Mouse (Mus musculus): Measurements from ENCODE around the gene Exosc10.

The Exosc10 gene

DNA sequence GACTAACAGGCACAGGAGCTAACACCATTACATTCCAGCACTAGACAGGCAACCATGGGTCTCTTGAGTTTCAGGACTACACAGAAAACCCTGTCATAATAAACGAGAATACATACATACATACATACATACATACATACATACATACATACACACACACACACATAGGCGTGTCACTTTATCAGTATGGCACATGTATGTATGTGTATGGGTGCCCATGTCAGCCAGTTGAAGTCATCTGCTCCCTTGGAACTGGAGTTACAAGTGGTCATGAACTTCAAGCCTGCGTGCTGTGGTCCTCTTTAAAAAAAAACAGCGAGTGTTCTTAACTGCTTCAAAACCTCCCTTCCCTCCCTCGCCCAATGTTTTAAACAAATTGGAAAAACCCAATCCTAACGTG, 463 bp upstream of the Exosc10 start:
- CTCF ChIA-PET, result interaction anchor here in 1 of 4 experiments (0.6 kb wide), 2 partner anchors 715 to 1513 kb away, joined by 3 to 4 read pairs; no protein-coding TSS in a partner anchor

DNA sequence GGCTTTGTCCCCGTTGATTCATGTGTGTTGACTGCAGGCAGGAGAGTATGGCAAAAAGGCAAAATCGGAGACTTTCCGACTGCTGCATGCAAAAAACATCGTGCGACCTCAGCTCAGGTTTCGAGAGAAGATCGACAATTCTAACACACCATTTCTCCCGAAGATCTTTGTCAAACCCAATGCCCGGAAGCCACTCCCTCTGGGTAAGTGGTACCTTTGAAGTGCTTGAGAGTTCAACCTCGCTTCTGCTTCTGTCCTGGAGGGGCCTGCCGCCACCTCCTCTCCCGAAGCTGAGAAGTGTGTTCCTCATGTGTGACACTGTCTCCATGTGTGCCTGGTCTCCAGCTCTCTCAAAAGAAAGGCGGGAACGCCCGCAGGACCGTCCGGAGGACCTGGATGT, 4.4 kb downstream of the Exosc10 start:
- POLR2A ChIA-PET, result interaction anchor here in 3 of 4 experiments (0.8 to 14.8 kb wide), 26 partner anchors 9 to 114 kb away, joined by 3 to 187 read pairs (median 5); partner anchors contain the start of genes Masp2 (in 2 of the 3), Srm (in 2 of the 3), Tardbp (in 2 of the 3) and Mtor (in 1 of the 3)
- CTCF ChIA-PET, result interaction anchor here in 3 of 4 experiments (0.7 to 3.6 kb wide), 5 partner anchors 37 to 1826 kb away, joined by 3 to 20 read pairs (median 3); no protein-coding TSS in a partner anchor

More for the DNA sequence above, 463 bp upstream of the Exosc10 start:
- POLR2A ChIA-PET, result interaction anchor here (0.6 to 1.9 kb wide), 45 partner anchors 8 to 1171 kb away, joined by 3 to 11 read pairs (median 4); partner anchors contain the start of genes Srm (in 2 of the 4), Angptl7 (in 1 of the 4), Mtor (in 1 of the 4) and Tardbp (in 1 of the 4)

DNA sequence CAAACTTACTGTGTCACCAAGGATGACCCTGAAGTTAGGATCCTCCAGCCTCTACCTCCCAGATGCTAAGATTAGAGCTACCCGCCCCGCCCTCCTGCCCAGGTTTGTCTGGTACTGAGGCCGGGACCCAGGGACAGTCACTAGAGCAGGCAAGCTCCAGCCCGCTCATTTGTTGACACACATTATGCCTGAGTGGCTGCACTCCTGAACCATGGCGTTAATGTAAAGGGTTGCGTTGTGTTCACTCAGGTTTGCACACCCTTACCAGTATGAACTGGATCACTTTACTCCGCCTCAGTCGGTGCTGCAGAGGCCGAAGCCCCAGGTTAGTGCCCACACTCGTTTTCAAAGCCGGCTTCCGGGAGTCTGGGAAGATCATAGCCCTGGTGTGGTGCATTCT, 5.4 kb downstream of the Exosc10 start:
- ChIA-PET CTCF (interaction anchor here in 2 of 4 experiments (0.7 to 3.6 kb wide), 3 partner anchors 40 to 1825 kb away, joined by 3 to 20 read pairs (median 4); no protein-coding TSS in a partner anchor), POLR2A (interaction anchor here in 3 of 4 experiments (0.6 to 14.8 kb wide), 28 partner anchors 8 to 527 kb away, joined by 3 to 187 read pairs (median 4); partner anchors contain the start of genes Masp2 (in 2 of the 3), Srm (in 2 of the 3) and Tardbp (in 1 of the 3))

DNA sequence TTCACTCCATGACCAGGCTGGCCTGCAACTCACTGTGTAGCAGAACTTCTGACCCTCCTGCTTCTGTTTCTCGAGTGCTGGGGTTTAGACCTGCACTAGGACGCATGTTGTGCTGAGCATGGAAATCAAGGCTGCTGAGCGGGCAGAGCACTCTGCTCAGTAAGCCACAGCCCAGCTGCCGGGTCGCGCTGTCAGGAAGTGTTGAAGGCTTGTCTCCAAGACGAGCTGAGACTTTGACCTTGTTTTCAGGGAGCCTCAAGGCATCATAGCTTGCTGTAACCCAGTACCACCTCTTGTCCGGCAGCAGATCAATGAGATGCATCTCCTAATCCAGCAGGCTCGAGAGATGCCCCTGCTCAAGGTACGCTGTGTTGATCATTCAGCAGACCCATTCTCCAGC, 11.9 kb downstream of the Exosc10 start:
- ChIA-PET POLR2A (interaction anchor here in 2 of 4 experiments (0.9 to 14.8 kb wide), 15 partner anchors 9 to 101 kb away, joined by 3 to 187 read pairs (median 5); partner anchors contain the start of genes Srm (in 2 of the 2), Exosc10 (in 1 of the 2), Masp2 (in 1 of the 2) and Tardbp (in 1 of the 2)), CTCF (interaction anchor here in 3 of 4 experiments (0.6 to 1.2 kb wide), 3 partner anchors 9 to 38 kb away, joined by 3 read pairs; no protein-coding TSS in a partner anchor)

DNA sequence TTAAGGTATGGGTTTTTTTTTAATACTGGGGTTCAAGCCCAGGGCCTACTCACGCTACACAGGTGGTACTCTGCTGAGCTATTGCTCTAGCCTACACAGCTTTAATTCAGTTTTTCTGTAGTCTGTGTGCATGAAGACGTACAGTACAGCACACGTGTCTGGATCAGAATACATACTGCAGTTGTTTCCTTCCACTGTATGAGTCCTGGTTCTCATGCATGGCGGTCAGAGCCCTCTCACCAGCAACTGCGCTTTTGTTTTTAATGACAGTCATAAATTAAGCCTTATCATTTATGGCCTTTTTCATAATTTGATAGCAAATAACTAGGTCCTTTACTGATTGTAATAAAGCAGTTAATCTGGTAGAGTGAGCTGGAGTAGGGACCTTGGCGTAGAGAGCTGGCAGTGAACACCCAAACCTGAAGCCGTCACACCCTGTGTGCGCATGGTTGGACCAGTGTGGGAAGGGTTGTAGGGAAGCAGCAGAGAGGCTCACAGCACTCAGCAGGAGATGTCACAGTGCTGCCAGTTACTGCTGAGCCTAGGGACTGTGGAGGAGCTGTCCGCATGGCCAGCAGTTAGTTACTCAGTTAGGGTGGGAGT, 12.6 kb downstream of the Exosc10 start:
- ChIA-PET CTCF (interaction anchor here in 2 of 4 experiments (0.9 to 1.2 kb wide), 2 partner anchors 37 to 70 kb away, joined by 3 read pairs; partner anchors contain the start of gene Angptl7 (in 1 of the 2)), POLR2A (interaction anchor here in 2 of 4 experiments (0.6 to 14.8 kb wide), 19 partner anchors 7 to 422 kb away, joined by 3 to 187 read pairs (median 5); partner anchors contain the start of genes Srm (in 2 of the 2), Exosc10 (in 1 of the 2), Masp2 (in 1 of the 2) and Tardbp (in 1 of the 2))

DNA sequence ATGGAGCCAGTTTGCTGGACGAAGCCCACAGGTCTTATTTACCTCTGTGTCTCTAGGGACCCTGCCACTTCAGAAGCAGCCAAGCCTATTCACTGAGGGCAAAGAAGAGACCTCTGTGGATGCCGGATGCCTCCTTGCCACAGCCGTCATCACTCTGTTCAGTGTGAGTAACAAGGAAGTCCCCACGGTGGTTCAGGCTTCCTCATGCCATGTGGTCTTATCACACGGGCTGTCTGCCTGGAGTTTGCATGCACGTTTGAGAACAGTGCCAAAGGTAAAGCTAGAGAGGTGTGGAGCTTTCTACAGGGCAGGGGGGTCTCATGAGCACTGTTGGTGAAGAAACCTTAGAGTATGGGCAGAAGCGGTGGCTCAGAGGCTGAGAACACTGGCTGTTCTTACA, 15.0 kb downstream of the Exosc10 start:
- ChIA-PET CTCF (interaction anchor here in 1 of 4 experiments (0.6 kb wide), 1 partner anchor 35 kb away, joined by 3 read pairs; no protein-coding TSS in a partner anchor), POLR2A (interaction anchor here in 3 of 4 experiments (0.6 to 14.8 kb wide), 11 partner anchors 10 to 345 kb away, joined by 3 to 187 read pairs (median 6); partner anchors contain the start of genes Exosc10 (in 1 of the 3), Masp2 (in 1 of the 3) and Srm (in 1 of the 3))

DNA sequence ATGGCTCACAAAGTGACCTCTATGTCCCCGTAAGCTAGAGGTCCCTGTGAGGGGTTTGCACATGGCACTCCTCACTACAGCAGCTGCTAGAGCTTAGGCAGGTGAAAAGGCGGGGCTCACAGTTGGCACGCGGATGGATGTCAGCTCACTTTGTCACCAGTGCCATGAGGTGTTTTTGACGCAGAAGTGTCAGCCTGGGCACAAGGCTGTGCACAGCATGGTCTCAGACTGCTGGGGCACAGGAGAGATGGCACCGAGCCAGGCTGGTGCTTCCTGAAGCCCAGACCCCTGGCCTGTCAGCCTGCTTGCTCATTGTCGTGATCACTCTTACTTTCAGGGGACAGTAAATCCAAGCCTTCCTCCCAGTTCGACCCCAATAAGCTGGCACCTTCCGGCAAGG, 22.5 kb downstream of the Exosc10 start:
- POLR2A ChIA-PET, result interaction anchor here in 3 of 4 experiments (1.0 to 5.8 kb wide), 20 partner anchors 9 to 81 kb away, joined by 3 to 25 read pairs (median 4); partner anchors contain the start of genes Srm (in 2 of the 3), Angptl7 (in 1 of the 3) and Tardbp (in 1 of the 3)
- CTCF ChIA-PET, result interaction anchor here in 2 of 4 experiments (0.6 to 1.1 kb wide), 3 partner anchors 23 to 24 kb away, joined by 3 read pairs; no protein-coding TSS in a partner anchor

DNA sequence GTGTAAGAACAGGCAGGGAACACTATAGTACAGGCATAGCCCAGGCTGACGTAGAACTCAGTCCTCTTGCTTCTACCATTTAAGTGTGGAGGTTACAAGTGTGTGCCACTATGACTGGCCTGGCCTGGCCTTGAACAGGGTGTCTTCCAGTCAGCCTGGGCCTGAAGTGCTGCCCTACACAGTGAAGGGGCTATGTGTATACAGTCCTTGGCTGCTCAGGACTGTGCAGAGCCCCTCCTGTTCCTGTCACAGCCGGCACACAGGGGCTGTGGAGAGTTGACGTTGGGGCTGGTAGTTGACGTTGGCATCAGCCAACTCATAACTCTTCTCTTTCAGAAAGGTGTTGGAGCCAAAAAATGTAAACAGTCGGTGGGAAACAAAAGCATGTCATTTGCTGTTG, 23.2 kb downstream of the Exosc10 start:
- ChIA-PET POLR2A (interaction anchor here in 2 of 4 experiments (1.0 to 5.8 kb wide), 10 partner anchors 9 to 33 kb away, joined by 3 to 25 read pairs (median 6); partner anchors contain the start of gene Srm (in 2 of the 2)), CTCF (interaction anchor here in 2 of 4 experiments (0.6 to 0.9 kb wide), 2 partner anchors 22 to 23 kb away, joined by 3 read pairs; no protein-coding TSS in a partner anchor)

DNA sequence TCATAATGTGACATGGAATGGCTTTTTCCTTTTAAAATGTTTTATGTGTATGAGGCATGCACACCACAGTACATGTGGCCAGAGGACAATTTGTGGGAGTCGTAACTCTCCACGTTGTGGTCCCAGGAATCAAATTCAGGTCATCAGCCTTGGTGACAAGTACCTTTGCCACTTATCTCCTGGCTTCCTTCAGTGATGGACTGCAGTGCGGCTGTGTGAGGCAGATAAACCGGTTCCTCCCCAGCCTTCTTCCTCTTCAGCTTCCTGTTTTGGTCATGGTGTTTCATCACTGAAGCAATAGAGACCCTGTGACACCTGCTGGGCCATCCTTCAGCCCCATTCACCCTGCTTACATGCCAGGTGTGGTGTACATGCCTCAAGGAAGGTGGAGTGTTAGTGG, 25.0 kb downstream of the Exosc10 start:
- CTCF ChIA-PET, result no interaction called here

DNA sequence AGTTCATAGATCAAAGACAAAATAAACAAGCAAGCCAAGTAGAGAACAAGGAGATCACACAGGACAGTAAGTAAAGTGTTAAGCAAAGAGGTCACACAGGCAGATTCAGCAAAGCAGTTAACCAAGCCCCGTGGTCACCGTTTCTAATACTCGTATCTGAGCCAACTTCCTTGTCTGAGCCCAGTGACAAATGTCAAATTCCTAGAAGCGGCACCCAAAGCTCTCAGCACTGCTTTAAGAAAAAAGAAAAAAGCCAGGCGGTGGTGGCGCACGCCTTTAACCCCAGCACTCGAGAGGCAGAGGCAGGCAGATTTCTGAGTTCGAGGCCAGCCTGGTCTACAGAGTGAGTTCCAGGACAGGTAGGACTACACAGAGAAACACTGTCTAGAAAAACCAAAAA, 28.4 kb downstream of the Exosc10 start:
- ChIA-PET CTCF (no interaction called here), POLR2A (interaction anchor here in 3 of 4 experiments (1.2 to 12.1 kb wide), 9 partner anchors 9 to 40 kb away, joined by 3 to 275 read pairs (median 6); partner anchors contain the start of genes Masp2 (in 2 of the 3) and Tardbp (in 1 of the 3))

More for the DNA sequence above, 25.0 kb downstream of the Exosc10 start:
- POLR2A ChIA-PET, result interaction anchor here in 2 of 4 experiments (1.0 to 5.8 kb wide), 7 partner anchors 9 to 79 kb away, joined by 3 to 25 read pairs (median 4); no protein-coding TSS in a partner anchor

DNA sequence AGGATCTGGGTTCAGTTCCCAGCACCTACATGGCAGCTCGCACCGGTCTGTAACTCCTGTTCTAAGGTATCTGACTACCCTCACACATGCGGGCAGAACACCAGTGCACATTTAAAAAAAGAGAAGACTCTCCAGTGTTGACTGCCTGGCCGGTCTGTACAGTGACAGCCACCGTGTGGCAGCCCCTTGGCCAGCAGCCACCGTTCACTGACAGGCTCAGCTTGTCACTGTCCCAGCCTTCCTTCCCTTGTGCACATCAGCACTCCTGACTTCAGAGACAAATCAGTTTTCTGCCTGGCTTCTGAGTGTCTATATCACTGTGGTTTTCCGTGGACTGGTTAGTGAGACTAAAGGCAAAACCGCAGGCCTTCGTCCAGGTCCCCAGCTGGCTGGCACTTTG, 30.6 kb downstream of the Exosc10 start:
- ChIA-PET POLR2A (interaction anchor here in 2 of 4 experiments (0.8 to 12.1 kb wide), 8 partner anchors 14 to 67 kb away, joined by 3 to 275 read pairs (median 10); partner anchors contain the start of gene Masp2 (in 2 of the 2)), CTCF (interaction anchor here in 2 of 4 experiments (1.7 to 3.9 kb wide), 2 partner anchors 15 to 16 kb away, joined by 4 to 25 read pairs; no protein-coding TSS in a partner anchor)

DNA sequence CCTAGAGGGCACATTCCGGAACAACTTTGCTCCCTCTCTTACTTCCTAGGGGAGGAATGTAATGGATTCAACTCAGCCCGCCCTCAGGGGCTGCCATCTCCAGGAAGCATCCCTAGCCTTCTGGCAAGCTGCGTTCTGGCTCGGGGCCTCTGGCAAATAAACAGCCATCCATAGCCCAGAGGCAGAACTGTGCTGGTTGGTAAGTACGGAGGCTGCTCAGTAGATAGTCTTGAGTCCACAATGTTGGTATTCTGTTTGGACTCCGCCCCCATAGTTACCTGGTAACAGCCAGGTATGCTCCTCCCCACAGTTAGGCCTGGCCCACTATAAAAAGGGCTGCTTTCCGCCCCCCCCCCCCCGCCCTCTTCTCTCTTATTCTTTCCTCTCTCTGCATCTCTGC, 31.3 kb downstream of the Exosc10 start:
- ChIA-PET CTCF (interaction anchor here in 2 of 4 experiments (0.6 to 3.9 kb wide), 2 partner anchors 15 to 340 kb away, joined by 3 to 25 read pairs; no protein-coding TSS in a partner anchor), POLR2A (interaction anchor here in 3 of 4 experiments (0.6 to 12.1 kb wide), 7 partner anchors 11 to 316 kb away, joined by 3 to 275 read pairs (median 21); partner anchors contain the start of gene Masp2 (in 2 of the 3))

DNA sequence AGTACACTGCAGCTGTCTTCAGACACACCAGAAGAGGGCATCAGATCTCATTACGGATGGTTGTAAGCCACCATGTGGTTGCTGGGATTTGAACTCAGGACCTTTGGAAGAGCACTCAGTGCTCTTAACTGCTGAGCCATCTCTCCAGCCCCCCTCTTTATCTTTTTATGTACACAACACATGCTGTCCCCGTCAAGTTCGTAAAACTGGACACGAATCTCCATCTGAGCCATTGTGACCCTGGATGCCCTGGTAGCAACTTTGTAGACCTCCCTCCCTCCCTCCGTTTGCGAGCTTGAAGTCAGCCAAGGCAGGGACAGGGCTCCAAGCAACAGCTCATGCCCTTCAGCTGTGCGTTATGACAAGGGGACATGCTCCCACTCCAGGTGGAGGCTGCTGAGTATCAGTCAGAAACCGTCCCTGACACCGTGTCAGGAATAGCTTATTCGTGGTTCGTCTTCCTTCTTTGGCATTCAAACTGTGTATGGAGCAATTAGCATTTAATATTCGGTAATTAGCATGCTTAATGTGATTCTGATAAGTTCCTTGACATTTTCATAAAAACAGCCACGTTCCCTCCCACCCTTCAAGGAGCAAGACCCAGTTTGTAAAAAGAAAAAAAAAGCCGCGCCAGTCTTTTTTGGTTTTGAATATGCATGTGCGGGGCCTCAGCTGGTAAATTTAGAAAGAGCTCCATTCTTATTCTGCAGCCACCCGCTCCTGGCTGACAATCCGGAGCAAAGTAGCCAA, 32.4 kb downstream of the Exosc10 start:
- CTCF ChIA-PET, result interaction anchor here in 3 of 4 experiments (0.6 to 6.4 kb wide), 18 partner anchors 10 to 507 kb away, joined by 3 to 50 read pairs (median 4); partner anchors contain the start of gene Masp2 (in 1 of the 3)
- POLR2A ChIA-PET, result interaction anchor here (0.6 to 12.1 kb wide), 41 partner anchors 9 to 551 kb away, joined by 3 to 275 read pairs (median 5); partner anchors contain the start of genes Tardbp (in 3 of the 4), Exosc10 (in 2 of the 4), Masp2 (in 2 of the 4) and Mtor (in 2 of the 4)

DNA sequence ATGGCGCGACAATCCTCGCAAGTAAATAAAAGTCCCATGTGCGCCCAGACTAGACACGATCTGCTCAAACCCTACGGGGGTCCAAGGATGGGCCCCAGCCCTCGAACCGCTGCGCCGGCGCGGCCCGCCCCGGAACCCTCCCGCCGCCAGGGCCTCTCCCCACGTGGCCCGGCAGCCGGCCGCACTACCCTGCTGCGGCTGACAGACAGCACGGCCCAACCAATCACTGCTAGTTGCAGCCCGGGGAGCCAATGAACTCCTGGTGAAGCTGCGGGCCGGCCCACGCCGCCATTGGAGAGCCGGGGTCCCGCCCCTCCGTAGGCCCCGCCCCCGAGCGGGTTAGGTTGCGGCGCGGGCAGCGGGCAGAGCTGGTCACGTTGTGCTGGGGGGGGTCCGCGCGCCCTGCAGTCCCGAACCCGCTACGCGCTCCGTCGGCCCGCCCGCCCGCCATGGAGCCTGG, 33.0 kb downstream of the Exosc10 start, which contains the start of gene Srm:
Srm (plus strand) TSS at position 333 of the 460 bp plus-strand sequence.
- CTCF ChIA-PET, result interaction anchor here in 3 of 4 experiments (0.6 to 6.4 kb wide), 17 partner anchors 9 to 553 kb away, joined by 3 to 50 read pairs (median 5); partner anchors contain the start of gene Masp2 (in 1 of the 3)
- POLR2A ChIA-PET, result interaction anchor here (0.6 to 12.1 kb wide), 48 partner anchors 9 to 552 kb away, joined by 3 to 275 read pairs (median 4); partner anchors contain the start of genes Tardbp (in 3 of the 4), Exosc10 (in 2 of the 4), Masp2 (in 2 of the 4) and Mtor (in 2 of the 4)

DNA sequence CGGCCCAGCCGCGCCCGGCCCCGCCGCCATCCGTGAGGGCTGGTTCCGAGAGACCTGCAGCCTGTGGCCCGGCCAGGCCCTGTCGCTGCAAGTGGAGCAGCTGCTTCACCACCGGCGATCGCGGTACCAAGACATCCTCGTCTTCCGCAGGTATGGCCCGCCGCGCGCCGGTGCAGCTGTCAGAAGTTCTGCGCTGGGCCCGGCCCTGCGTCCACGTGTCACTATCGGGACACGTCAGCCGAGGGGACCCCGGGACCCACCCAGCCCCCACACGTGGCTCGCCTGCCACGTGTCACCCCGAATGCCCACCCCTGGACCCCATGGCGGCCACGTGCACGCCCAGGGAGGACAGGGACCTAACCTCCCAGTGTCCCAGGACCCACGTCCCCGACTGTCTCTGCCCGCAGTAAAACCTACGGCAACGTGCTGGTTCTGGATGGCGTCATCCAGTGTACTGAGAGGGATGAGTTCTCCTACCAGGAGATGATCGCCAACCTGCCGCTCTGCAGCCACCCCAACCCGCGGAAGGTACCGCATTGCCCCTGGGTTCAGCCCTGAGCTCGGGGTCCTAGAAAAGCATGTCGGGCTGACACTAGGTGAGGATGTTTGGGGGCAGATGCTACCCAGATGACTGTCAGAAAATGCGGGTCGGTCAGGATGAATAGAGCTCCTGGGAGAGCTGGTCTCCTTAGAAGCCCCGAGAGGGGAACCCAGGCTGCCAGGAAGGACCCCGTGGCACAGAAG, 33.6 kb downstream of the Exosc10 start:
- ChIA-PET CTCF (interaction anchor here in 2 of 4 experiments (0.6 to 6.4 kb wide), 11 partner anchors 9 to 634 kb away, joined by 3 to 50 read pairs (median 4); partner anchors contain the start of gene Masp2 (in 1 of the 2)), POLR2A (interaction anchor here (0.6 to 12.1 kb wide), 50 partner anchors 8 to 552 kb away, joined by 3 to 275 read pairs (median 4); partner anchors contain the start of genes Tardbp (in 3 of the 4), Exosc10 (in 2 of the 4), Masp2 (in 2 of the 4) and Mtor (in 2 of the 4))

Measured in embryonic stem cell, embryonic (primary cell).